Mouse (Mus musculus) limb, embryonic 14.5 days (tissue): ENCODE results near the gene Mroh7. TPM values are rescaled to one million over a fixed set of nuclear protein-coding genes. Genes with fewer than 3 reads are reported as not detected.

ENCODE experiments used
- ATAC-seq: fragments of 200-750 bp; cut with Nextera tagmentation; 2 replicates; pipeline ENCODE4 v1.8.0; 2017; ENCODE audit warnings: low read depth, moderate number of reproducible peaks, moderate TSS enrichment; ENCODE audit not compliant: low FRiP score
- DNase-seq: peaks from one replicate; pipeline ENCODE4 v3.0.0-alpha.2; 2015; ENCODE audit warnings: low spot score
- H3K27ac ChIP-seq: fragments of 300-500 bp; sonication (generic); replicated peaks from 2 replicates; pipeline ENCODE4 v1.5.1; 2014; ENCODE audit warnings: low read depth, mild to moderate bottlenecking, low read length, moderate library complexity, mixed read lengths
- H3K27me3 ChIP-seq: fragments of 300-500 bp; sonication (generic); 2 replicates; pipeline ENCODE4 v1.6.1; 2014; ENCODE audit warnings: low read length, mixed read lengths; ENCODE audit not compliant: control insufficient read depth, insufficient read depth
- H3K36me3 ChIP-seq: fragments of 300-500 bp; sonication (generic); 2 replicates; pipeline ENCODE4 v1.6.1; 2014; ENCODE audit warnings: mild to moderate bottlenecking, low read length, moderate library complexity, mixed read lengths; ENCODE audit not compliant: control insufficient read depth, insufficient read depth
- H3K4me1 ChIP-seq: fragments of 300-500 bp; sonication (generic); 2 replicates; pipeline ENCODE4 v1.6.1; 2014; ENCODE audit warnings: antibody characterized with exemption, low read length, mixed read lengths; ENCODE audit not compliant: control insufficient read depth, insufficient read depth
- H3K4me2 ChIP-seq: fragments of 300-500 bp; sonication (generic); replicated peaks from 2 replicates; pipeline ENCODE4 v1.6.1; 2014; ENCODE audit warnings: low read depth, mild to moderate bottlenecking, low read length, moderate library complexity; ENCODE audit not compliant: severe bottlenecking
- H3K4me3 ChIP-seq: fragments of 300-500 bp; sonication (generic); replicated peaks from 2 replicates; pipeline ENCODE4 v1.5.1; 2014; ENCODE audit warnings: low read length
- H3K9ac ChIP-seq: fragments of 300-500 bp; sonication (generic); 2 replicates; pipeline ENCODE4 v1.6.1; 2014; ENCODE audit warnings: mild to moderate bottlenecking, low read depth, low read length, moderate library complexity; ENCODE audit not compliant: severe bottlenecking
- H3K9me3 ChIP-seq: fragments of 300-500 bp; sonication (generic); 2 replicates; pipeline ENCODE4 v1.6.1; 2016; ENCODE audit warnings: low read length; ENCODE audit not compliant: control insufficient read depth
- POLR2A ChIP-seq: fragments of 200-500 bp; IDR thresholded peaks from 2 replicates; pipeline ENCODE4 v1.8.0; 2012; ENCODE audit warnings: inconsistent platforms, mild to moderate bottlenecking, moderate library complexity, borderline replicate concordance; ENCODE audit not compliant: insufficient read depth, insufficient read length; ENCODE audit errors: extremely low read depth
- WGBS: fragments of 180-500 bp; shearing (Covaris S2); extraction: QIAGEN DNeasy Blood & Tissue Kit; methylation state at CpG from one replicate; pipeline ENCODE4 v1.1.7; 2014; 5-methylcytosine and 5-hydroxymethylcytosine counted together
- polyA plus RNA-seq, 2 experiments: library from polyadenylated mRNA; depleted of rRNA in 1 of 2; stranded (reverse) in 1 of 2; unstranded in 1 of 2; fragments of >200 nt; fragmentation: Nextera tagmentation in 1 of 2; extraction: Ambion mirVana in 1 of 2; gene quantifications; 2 replicates each; pipeline versions ENCODE4 v1.2.1 to v1.2.3; 2012 to 2014

Gene Mroh7
- polyA plus RNA-seq, 2 experiments = 0.63 to 2.8 TPM

DNA sequence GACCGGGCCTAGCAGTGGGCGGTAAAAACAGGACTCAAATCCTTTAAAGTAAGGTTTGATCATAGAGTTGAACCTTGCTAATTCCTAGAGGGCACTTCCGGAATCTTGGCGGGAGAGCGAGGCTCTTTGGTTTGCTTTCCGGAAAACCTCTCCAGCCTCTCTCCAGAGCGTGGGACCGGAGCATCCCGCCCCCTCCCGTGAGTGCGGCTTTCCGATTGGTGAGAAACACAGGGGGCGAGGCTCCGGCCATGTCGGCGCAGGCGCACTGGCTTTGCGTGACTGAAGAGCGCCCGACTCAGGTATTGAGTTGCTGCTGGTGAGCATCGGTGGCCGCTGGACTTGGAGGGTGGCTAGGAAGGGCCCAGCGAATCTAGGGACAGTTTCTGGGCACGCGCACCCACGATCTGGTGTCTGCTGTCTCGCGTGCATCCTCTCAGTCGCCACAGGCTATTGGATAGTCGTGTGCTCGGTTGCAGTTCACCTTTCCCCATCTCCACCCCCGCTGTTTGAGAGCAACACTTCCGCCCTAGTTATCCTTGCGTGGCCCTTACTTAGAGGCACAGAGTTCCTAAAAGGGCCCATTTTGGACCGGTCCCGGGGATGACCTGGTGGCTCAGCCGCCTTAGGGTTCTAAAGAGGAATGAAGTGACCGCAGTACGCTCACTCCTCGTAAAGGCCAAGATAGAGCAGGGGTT, 79.7 kb downstream of the Mroh7 start, which contains the start of gene Pars2:
Pars2 (plus strand) TSS at position 237 of the 695 bp plus-strand sequence.
- peak; percentile 98 for ATAC-seq
- no peaks in the 10 kb centered on the region for H3K27me3 ChIP-seq
- H3K4me3 ChIP-seq = peak within 1 kb of the TSS; percentile 57
- 2% methylated on average over 40 of the region's 40 CpGs for WGBS
- DNase-seq = peak; percentile 98
- no peaks in the 10 kb centered on the region for H3K9me3 ChIP-seq
- peaks cover 28% of the 10 kb centered on the region for H3K36me3 ChIP-seq
- peaks cover 7% of the 10 kb centered on the region for H3K4me1 ChIP-seq
- peak; percentile 86; the same call in 1 of the 2 replicates for TF ChIP-seq POLR2A
- H3K9ac ChIP-seq = peak within 1 kb of the TSS; percentile 78
- peak within 1 kb of the TSS; percentile 87 for H3K4me2 ChIP-seq
- H3K27ac ChIP-seq = peak within 1 kb of the TSS; percentile 61; the same call in 1 of the 2 replicates

DNA sequence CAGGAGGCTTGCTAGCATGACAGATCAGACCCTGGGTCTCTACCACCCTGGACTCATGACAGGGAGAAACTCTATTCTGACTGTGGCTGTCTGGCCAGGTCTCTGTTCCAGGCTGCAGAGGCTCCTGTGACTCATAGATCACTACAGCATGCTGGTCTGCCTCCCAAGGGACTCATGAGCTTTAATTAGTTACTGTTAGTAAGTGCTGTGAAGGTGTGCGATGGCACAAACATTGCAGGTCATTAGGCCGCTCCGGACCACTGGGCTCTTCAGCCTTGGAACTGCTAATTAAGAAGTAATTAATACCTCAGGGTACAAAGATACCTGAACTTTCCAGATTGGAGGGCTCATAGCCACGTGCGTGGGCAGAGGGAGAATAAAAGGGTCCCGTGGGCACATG, 83.6 kb downstream of the Mroh7 start:
- Histone ChIP-seq H3K36me3 (no peaks in the 10 kb centered on the region), H3K4me2 (no peak overlapping the region), H3K9me3 (no peaks in the 10 kb centered on the region), H3K9ac (no peak overlapping the region), H3K27me3 (no peaks in the 10 kb centered on the region), H3K4me1 (peaks cover 22% of the 10 kb centered on the region), H3K27ac (no peak overlapping the region), H3K4me3 (no peak overlapping the region)
- DNase-seq = no peak
- no peak for ATAC-seq
- 52% methylated on average over 6 of the region's 6 CpGs for WGBS
- no peak for TF ChIP-seq POLR2A

GRCm38 (mm10) chr4:106645797-106646196, 84.9 kb downstream of the Mroh7 start:
- ATAC-seq (no peak), DNase-seq (no peak)
- Histone ChIP-seq H3K4me2 (no peak overlapping the region), H3K9me3 (no peaks in the 10 kb centered on the region), H3K27me3 (no peaks in the 10 kb centered on the region), H3K9ac (no peak overlapping the region), H3K4me3 (no peak overlapping the region), H3K27ac (no peak overlapping the region), H3K36me3 (no peaks in the 10 kb centered on the region), H3K4me1 (peaks cover 15% of the 10 kb centered on the region)
- WGBS = 72% methylated on average over 5 of the region's 5 CpGs
- TF ChIP-seq POLR2A = no peak

DNA sequence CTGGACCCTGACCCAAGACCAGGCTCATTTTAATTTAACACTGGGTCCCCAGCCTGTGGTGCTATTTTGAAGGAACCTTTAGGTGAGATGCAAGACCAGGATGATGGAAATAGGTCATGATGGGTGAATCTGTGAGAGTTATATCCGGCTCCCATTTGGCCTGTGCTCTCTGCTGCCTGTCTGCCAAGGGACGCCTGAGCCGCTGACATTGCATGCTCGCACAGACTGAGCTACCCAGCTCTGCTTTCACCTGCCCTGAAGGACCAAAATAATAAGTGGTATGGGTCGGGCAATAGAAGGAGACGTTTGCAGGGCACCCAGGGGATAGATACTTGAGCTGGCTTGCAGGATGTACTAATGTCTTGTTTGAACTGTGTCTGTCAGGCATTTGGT, 86.5 kb downstream of the Mroh7 start:
- no peak for DNase-seq
- Histone ChIP-seq H3K27ac (peak overlapping the region; percentile 67), H3K36me3 (no peaks in the 10 kb centered on the region), H3K4me3 (no peak overlapping the region), H3K9me3 (0 out of 2 replicates have a peak, but pooled peaks cover 4% of the 10 kb centered on the region), H3K27me3 (no peaks in the 10 kb centered on the region), H3K4me2 (peak overlapping the region; percentile 28; the same call in 1 of the 2 replicates), H3K4me1 (peaks cover 15% of the 10 kb centered on the region), H3K9ac (no peak overlapping the region)
- ATAC-seq = no peak
- no peak for TF ChIP-seq POLR2A
- WGBS = 51% methylated on average over 6 of the region's 6 CpGs

DNA sequence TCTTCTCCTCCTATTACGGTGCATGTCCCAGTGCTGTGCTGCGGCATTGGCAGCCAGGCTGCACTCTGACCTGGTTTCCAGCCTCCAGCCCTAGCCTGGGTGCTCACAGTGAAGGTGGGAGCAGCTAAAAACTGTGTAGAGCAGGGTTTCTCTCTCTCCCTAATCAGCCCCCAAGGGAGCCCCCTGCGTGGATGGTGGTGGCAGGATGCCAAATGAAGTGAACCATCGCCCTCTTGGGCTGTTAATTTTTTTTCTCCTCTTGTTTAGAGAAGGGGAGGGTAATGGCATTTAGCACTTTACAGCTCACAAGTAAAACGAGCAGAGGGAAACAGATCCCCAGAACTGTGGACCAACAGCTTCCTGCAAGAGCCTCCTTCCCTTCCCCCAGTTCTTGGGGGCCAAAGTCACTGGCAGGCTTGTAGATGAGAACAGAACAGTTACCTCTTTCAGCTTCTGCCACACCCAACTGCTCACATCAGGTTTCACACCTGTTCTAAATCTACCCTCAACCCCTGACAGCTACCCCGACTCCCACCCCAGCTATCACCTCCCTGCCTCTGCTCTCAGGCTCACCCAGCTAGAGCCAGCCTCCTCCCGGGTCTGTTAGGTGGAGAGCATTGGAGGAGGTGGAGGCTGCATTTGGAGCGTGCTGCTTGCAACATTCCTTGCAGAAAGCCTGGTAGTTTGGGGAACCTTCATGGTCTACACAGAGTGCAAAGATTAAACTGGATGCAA, 87.1 kb downstream of the Mroh7 start:
- no peak for TF ChIP-seq POLR2A
- no peak overlapping the region for H3K9ac ChIP-seq
- no peaks in the 10 kb centered on the region for H3K36me3 ChIP-seq
- H3K27me3 ChIP-seq = no peaks in the 10 kb centered on the region
- H3K4me1 ChIP-seq = peaks cover 15% of the 10 kb centered on the region
- no peak overlapping the region for H3K4me3 ChIP-seq
- WGBS = 8% methylated on average over 8 of the region's 8 CpGs
- ATAC-seq (peak; percentile 37), DNase-seq (peak; percentile 7)
- peak overlapping the region; percentile 67 for H3K27ac ChIP-seq
- H3K9me3 ChIP-seq = 0 out of 2 replicates have a peak, but pooled peaks cover 4% of the 10 kb centered on the region
- peak overlapping the region; percentile 28 for H3K4me2 ChIP-seq
